Mouse (Mus musculus): ENCODE data around the gene Tsg101.

DNA sequence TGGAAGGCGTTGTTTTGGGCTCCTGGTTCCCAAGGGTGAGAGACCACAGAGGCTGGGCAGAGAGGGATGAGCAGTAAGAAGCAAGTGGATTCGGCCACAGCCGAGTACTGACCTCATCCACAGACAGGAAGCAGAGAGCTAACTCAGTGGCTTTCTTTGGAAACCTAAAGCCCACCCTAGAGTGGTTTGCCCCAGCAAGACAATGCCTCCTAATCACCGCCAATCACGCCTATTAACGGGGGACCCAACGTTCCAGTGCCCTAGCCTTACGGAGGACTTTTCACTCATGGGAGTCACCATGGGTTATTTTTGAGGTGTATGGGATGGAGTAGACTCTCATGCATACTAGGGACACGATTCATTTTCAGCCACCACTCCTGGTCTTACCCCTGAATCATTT, 66.4 kb downstream of the Tsg101 start:
- no peak for TF ChIP-seq CTCF (IDR thresholded peaks at IDR 0.05; ENCODE audit: insufficient read depth, low read depth, low read length)
- TF ChIP-seq POLR2A (IDR thresholded peaks at IDR 0.05; ENCODE audit: insufficient read depth, low read depth, low read length) = no peak

Measured in olfactory bulb, adult 2 months (tissue).